ENCODE assay signal across 14 mouse cellular contexts in genomic region chr15:25270349-25270748, GRCm38 (mm10).
DNase-seq lines count a peak whose midpoint lies in the region; ATAC-seq and TF ChIP-seq lines count a peak whose summit lies in the region.
"Had no signal": no experiment of that assay in that cellular context is flagged by ENCODE, and none has a peak within 500 bp of the region (broad histone marks: within the 10 kb centered on the region; RNA-seq: fewer than 3 reads in every experiment).

No protein-coding gene starts in this region.

- no peak overlapping the region for H3K27ac ChIP-seq in embryonic facial prominence, embryonic 11.5 days (replicated peaks; ENCODE audit: low read depth, low read length)
- H3K27ac ChIP-seq in embryonic facial prominence, embryonic 10.5 days (replicated peaks), result no peak overlapping the region
- H3K27ac ChIP-seq in hindbrain, postnatal 0 days, result no peak overlapping the region
- no peak overlapping the region for H3K27ac ChIP-seq in hindbrain, embryonic 16.5 days (ENCODE audit: low read depth, low read length)
- no peak overlapping the region for H3K27ac ChIP-seq in kidney, embryonic 16.5 days (ENCODE audit: low read length)
- H3K27ac ChIP-seq: gastrocnemius, adult 2 months; liver, embryonic 12.5 days had no signal

- H3K4me1 ChIP-seq in embryonic facial prominence, embryonic 11.5 days (ENCODE audit: control insufficient read depth, insufficient read depth, low read length), result no peaks in the 10 kb centered on the region
- peaks cover 7% of the 10 kb centered on the region for H3K4me1 ChIP-seq in embryonic facial prominence, embryonic 10.5 days
- no peaks in the 10 kb centered on the region for H3K4me1 ChIP-seq in hindbrain, postnatal 0 days (ENCODE audit: insufficient read depth, low read length)
- H3K4me1 ChIP-seq in hindbrain, embryonic 16.5 days (ENCODE audit: control insufficient read depth, insufficient read depth, low read depth, low read length), result peaks cover 4% of the 10 kb centered on the region; the same call in 1 of the 2 replicates
- no peaks in the 10 kb centered on the region for H3K4me1 ChIP-seq in kidney, embryonic 16.5 days (ENCODE audit: insufficient read depth, low read length)

- H3K36me3 ChIP-seq in embryonic facial prominence, embryonic 11.5 days (replicated peaks; ENCODE audit: control insufficient read depth, insufficient read depth, low read depth, low read length), result no peaks in the 10 kb centered on the region
- no peaks in the 10 kb centered on the region for H3K36me3 ChIP-seq in embryonic facial prominence, embryonic 10.5 days (replicated peaks)
- H3K36me3 ChIP-seq in hindbrain, postnatal 0 days (ENCODE audit: insufficient read depth, low read length), result no peaks in the 10 kb centered on the region
- H3K36me3 ChIP-seq in hindbrain, embryonic 16.5 days (ENCODE audit: control insufficient read depth, insufficient read depth, low read length), result no peaks in the 10 kb centered on the region
- no peaks in the 10 kb centered on the region for H3K36me3 ChIP-seq in kidney, embryonic 16.5 days (ENCODE audit: insufficient read depth, low read length)
- H3K36me3 ChIP-seq: liver, embryonic 12.5 days had no signal

- 73% methylated on average over 10 of the region's 10 CpGs for WGBS in embryonic facial prominence, embryonic 11.5 days
- WGBS in embryonic facial prominence, embryonic 10.5 days, result 87% methylated on average over 10 of the region's 10 CpGs
- WGBS in hindbrain, postnatal 0 days, result 59% methylated on average over 10 of the region's 10 CpGs
- 61% methylated on average over 10 of the region's 10 CpGs for WGBS in hindbrain, embryonic 16.5 days
- 66% methylated on average over 10 of the region's 10 CpGs for WGBS in kidney, embryonic 16.5 days

- H3K4me2 ChIP-seq in embryonic facial prominence, embryonic 11.5 days (ENCODE audit: low read depth, low read length), result no peak overlapping the region
- no peak overlapping the region for H3K4me2 ChIP-seq in hindbrain, postnatal 0 days (ENCODE audit: low read depth, low read length)
- no peak overlapping the region; the same call in 1 of the 2 replicates for H3K4me2 ChIP-seq in hindbrain, embryonic 16.5 days (ENCODE audit: low read length)
- no peak overlapping the region for H3K4me2 ChIP-seq in kidney, embryonic 16.5 days (replicated peaks; ENCODE audit: low read depth, low read length)
- H3K4me2 ChIP-seq: heart, embryonic 11.5 days had no signal

- peak; percentile 14; the same call in 1 of the 2 replicates for ATAC-seq in embryonic facial prominence, embryonic 11.5 days (replicated peaks; ENCODE audit: insufficient number of reproducible peaks, low FRiP score, low TSS enrichment, low read depth)
- peak; percentile 35; the same call in 1 of the 2 replicates for ATAC-seq in hindbrain, postnatal 0 days
- no peak for ATAC-seq in hindbrain, embryonic 16.5 days
- ATAC-seq in kidney, embryonic 16.5 days (ENCODE audit: low FRiP score, low TSS enrichment), result no peak
- ATAC-seq: liver, embryonic 12.5 days had no signal

- no peak overlapping the region for H3K4me3 ChIP-seq in embryonic facial prominence, embryonic 11.5 days (ENCODE audit: low read depth, low read length)
- no peak overlapping the region for H3K4me3 ChIP-seq in embryonic facial prominence, embryonic 10.5 days
- no peak overlapping the region for H3K4me3 ChIP-seq in hindbrain, postnatal 0 days (ENCODE audit: low read length)
- no peak overlapping the region for H3K4me3 ChIP-seq in hindbrain, embryonic 16.5 days (ENCODE audit: low read length)
- no peak overlapping the region for H3K4me3 ChIP-seq in kidney, embryonic 16.5 days (ENCODE audit: low read length)
- H3K4me3 ChIP-seq: gastrocnemius, adult 2 months; liver, embryonic 12.5 days had no signal

- H3K27me3 ChIP-seq in embryonic facial prominence, embryonic 11.5 days (ENCODE audit: control insufficient read depth, insufficient read depth, low read length), result no peaks in the 10 kb centered on the region
- no peaks in the 10 kb centered on the region for H3K27me3 ChIP-seq in embryonic facial prominence, embryonic 10.5 days (replicated peaks; ENCODE audit: low read depth, poor library complexity, severe bottlenecking)
- no peaks in the 10 kb centered on the region for H3K27me3 ChIP-seq in hindbrain, postnatal 0 days (ENCODE audit: insufficient read depth, low read length)
- no peaks in the 10 kb centered on the region for H3K27me3 ChIP-seq in hindbrain, embryonic 16.5 days (replicated peaks; ENCODE audit: control insufficient read depth, insufficient read depth, low read length)
- 0 out of 2 replicates have a peak, but pooled peaks cover 2% of the 10 kb centered on the region for H3K27me3 ChIP-seq in kidney, embryonic 16.5 days (ENCODE audit: insufficient read depth, low read length)
- H3K27me3 ChIP-seq: liver, embryonic 12.5 days had no signal

- no peak for TF ChIP-seq CTCF in hindbrain, postnatal 0 days (IDR thresholded peaks at IDR 0.05; ENCODE audit: low read depth)

- no peaks in the 10 kb centered on the region for H3K9me3 ChIP-seq in embryonic facial prominence, embryonic 11.5 days (replicated peaks; ENCODE audit: control insufficient read depth, low read length)
- H3K9me3 ChIP-seq in embryonic facial prominence, embryonic 10.5 days, result no peaks in the 10 kb centered on the region
- H3K9me3 ChIP-seq in hindbrain, postnatal 0 days (ENCODE audit: low read length), result no peaks in the 10 kb centered on the region
- H3K9me3 ChIP-seq in hindbrain, embryonic 16.5 days (ENCODE audit: control insufficient read depth, low read length), result no peaks in the 10 kb centered on the region
- H3K9me3 ChIP-seq in kidney, embryonic 16.5 days (ENCODE audit: low read length), result no peaks in the 10 kb centered on the region
- H3K9me3 ChIP-seq: liver, embryonic 12.5 days had no signal

- H3K9ac ChIP-seq in embryonic facial prominence, embryonic 11.5 days (replicated peaks; ENCODE audit: low read length), result no peak overlapping the region
- no peak overlapping the region for H3K9ac ChIP-seq in hindbrain, postnatal 0 days (replicated peaks; ENCODE audit: low read length)
- no peak overlapping the region for H3K9ac ChIP-seq in hindbrain, embryonic 16.5 days (ENCODE audit: low read depth, low read length)
- no peak overlapping the region for H3K9ac ChIP-seq in kidney, embryonic 16.5 days (replicated peaks; ENCODE audit: low read length)
- H3K9ac ChIP-seq: liver, embryonic 12.5 days had no signal

- no peak for DNase-seq in embryonic facial prominence, embryonic 11.5 days (ENCODE audit: low spot score)
- no peak for DNase-seq in embryonic facial prominence, embryonic 10.5 days (ENCODE audit: low spot score)
- no peak for DNase-seq in hindbrain, postnatal 0 days (ENCODE audit: low spot score)
- DNase-seq in thymus, postnatal 14 days, result peak; percentile 13
- DNase-seq in thymus, postnatal 10 days (ENCODE audit: low spot score in 2 of 2), result no peak
- DNase-seq in cerebellum, postnatal 4 days (ENCODE audit: low spot score in 2 of 2), result no peak
- DNase-seq: cerebellum, adult 8-10 months; gastrocnemius, adult 2 months; kidney, postnatal 10 days; midbrain, embryonic 14.5 days had no signal

Comparison
In these comparisons a context has a peak if more than half of its experiments do, and no peak if none do; other contexts are left out.
1. ATAC-seq: peak in embryonic facial prominence, embryonic 11.5 days (single experiment) and hindbrain, postnatal 0 days (single experiment); none in hindbrain, embryonic 16.5 days (single experiment) and kidney, embryonic 16.5 days (single experiment).